Mouse (Mus musculus) lung, adult 2 months (tissue): ENCODE measurements around the gene Sqstm1. TPM values are rescaled to one million over a fixed set of nuclear protein-coding genes. Genes with fewer than 3 reads are reported as not detected.

ENCODE experiments used
- DNase-seq: peaks from one replicate; pipeline ENCODE4 v3.0.0; 2022
- H3K4me1 ChIP-seq: fragments of 200-500 bp; 2 replicates; pipeline ENCODE4 v1.6.1; 2011; ENCODE audit warnings: low read length; ENCODE audit not compliant: control insufficient read depth, insufficient read depth
- H3K4me3 ChIP-seq: fragments of 200-500 bp; replicated peaks from 2 replicates; pipeline ENCODE3; 2011; ENCODE audit warnings: low read depth, mild to moderate bottlenecking, control low read depth, low read length; ENCODE audit errors: extremely low read depth
- CTCF ChIP-seq: fragments of 200-500 bp; IDR thresholded peaks from 2 replicates; pipeline ENCODE4 v1.5.1; 2011; ENCODE audit warnings: mild to moderate bottlenecking, low read length, control low read depth; ENCODE audit not compliant: insufficient read depth
- POLR2A ChIP-seq: fragments of 200-500 bp; IDR thresholded peaks from 2 replicates; pipeline ENCODE4 v1.6.1; 2011; ENCODE audit warnings: low read depth, mild to moderate bottlenecking, control low read depth, low read length, borderline replicate concordance; ENCODE audit errors: extremely low read depth
- WGBS: fragments of 180-500 bp; shearing (Covaris S2); methylation state at CpG from one replicate; pipeline ENCODE4 v1.1.7; 2018; 5-methylcytosine and 5-hydroxymethylcytosine counted together
- polyA plus RNA-seq: library from polyadenylated mRNA; depleted of rRNA; stranded (reverse); fragments of >200 nt; gene quantifications from 2 replicates; pipeline ENCODE4 v1.2.3, GENCODE M21; 2012

Sqstm1 gene
- polyA plus RNA-seq, 1 experiment = 249 TPM

DNA sequence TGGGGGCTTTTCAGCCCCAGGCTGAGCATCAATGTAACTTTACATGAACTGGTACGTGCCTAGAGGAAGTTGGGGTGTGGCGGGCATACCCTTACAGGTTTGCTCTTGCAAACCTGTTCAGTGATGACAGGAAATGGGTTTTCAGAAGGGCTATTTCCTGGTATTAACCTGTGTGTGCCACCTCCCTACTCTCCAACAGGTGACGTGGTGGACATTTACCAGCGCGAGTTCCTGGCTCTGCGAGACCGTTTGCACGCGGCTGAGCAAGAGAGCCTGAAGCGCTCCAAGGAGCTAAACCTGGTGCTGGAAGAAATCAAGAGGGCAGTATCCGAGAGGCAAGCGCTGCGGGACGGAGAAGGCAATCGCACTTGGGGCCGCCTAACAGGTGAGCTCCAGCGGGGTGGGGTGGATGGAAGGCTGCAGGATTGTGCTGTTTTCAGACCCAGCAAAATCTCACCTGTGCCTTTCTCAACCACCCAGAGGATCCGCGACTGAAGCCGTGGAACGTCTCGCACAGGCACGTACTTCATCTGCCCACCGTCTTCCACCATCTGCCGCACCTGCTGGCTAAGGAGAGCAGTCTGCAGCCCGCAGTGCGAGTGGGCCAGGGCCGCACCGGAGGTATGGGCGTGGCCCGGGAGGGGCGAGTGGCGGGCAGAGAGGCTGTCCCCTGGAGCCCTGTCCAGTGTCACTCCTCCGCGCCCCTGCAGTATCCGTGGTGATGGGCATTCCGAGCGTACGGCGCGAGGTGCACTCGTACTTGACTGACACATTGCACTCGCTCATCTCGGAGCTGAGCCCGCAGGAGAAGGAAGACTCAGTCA lies 20.1 kb upstream of the Sqstm1 start:
- peaks cover 31% of the 10 kb centered on the region for H3K4me1 ChIP-seq
- no peak for DNase-seq
- no peak for TF ChIP-seq POLR2A
- TF ChIP-seq CTCF = no peak
- 54% methylated on average over 45 of the region's 45 CpGs for WGBS
- H3K4me3 ChIP-seq = no peak overlapping the region

DNA sequence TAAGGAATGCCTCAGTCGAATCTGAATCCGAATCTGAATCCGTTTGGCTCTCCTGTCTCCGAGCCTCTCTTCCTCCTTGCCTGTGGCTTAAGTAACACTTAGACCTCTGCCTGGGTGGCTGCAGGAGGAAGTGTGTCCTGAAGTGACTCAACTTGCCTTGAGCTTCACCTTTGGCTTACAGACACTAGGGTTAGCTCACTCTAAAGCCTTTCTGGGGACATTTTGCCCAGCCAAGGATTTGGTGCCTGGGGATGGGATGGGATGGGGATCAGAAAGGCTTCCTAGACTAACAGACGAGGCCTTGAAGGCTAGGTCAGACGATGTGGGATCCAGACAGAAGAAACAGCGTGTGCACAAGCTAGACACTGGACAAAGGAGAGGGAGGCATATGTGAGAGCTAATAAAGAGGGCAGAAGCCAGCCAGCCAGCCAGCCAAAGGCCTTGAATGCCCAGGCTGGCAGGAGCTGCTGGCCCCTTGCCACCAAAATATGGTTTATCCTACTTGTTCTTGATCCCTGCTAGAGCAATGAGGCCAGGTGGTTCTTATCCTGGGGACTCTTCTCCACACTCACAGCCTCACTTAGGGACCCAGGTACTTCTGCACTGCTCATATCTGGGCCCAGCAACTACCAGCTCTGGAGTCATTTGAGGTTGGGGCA lies 18.8 kb upstream of the Sqstm1 start:
- 46% methylated on average over 7 of the region's 7 CpGs for WGBS
- no peak for DNase-seq
- Histone ChIP-seq H3K4me1 (peaks cover 31% of the 10 kb centered on the region), H3K4me3 (no peak overlapping the region)
- no peak for TF ChIP-seq CTCF
- TF ChIP-seq POLR2A = no peak

DNA sequence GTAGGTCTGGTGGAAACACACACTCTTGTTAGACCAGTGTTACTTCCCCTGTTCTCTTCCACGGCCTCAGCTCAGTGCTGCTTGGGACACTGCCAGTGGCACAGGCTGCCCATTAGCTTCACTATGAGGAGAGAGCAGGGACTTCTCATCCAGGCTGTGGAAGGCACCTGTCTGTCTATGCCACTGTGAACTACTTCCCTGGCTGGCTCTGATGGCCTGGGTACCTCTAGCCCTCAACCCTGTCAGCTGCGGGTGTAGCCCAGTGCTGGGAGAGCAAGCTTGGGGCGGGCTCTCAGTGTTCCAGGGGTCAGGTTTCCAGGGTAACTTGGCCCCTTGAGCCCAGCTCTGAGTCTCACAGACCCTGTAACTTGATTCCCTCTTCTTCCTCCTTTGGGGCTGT lies 18.1 kb upstream of the Sqstm1 start:
- 50% methylated on average over 3 of the region's 3 CpGs for WGBS
- no peak overlapping the region for H3K4me3 ChIP-seq
- TF ChIP-seq CTCF (no peak), POLR2A (no peak)
- DNase-seq = no peak
- peaks cover 31% of the 10 kb centered on the region for H3K4me1 ChIP-seq

DNA sequence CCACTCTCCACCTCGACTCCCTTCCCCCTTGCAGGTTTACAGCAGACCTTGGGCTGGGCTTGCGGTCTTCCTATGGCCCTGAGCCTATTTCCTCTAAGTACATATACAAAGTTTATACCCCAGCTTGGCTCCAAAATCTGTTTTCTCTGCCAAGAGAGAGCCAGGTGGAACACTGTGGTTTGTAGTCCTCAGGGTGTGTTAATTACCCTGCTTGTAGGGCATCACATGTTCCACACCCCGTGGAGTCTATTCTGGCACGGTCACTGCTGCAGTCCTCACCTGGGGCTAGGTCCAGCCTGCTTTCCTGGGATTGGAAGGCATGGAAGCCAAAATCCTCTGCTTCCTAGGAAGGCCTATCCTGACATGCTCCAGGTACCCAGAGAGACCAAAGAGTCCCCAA lies 17.1 kb upstream of the Sqstm1 start:
- Histone ChIP-seq H3K4me3 (no peak overlapping the region), H3K4me1 (peaks cover 31% of the 10 kb centered on the region)
- WGBS = 51% methylated on average over 4 of the region's 4 CpGs
- TF ChIP-seq CTCF (no peak), POLR2A (no peak)
- no peak for DNase-seq

DNA sequence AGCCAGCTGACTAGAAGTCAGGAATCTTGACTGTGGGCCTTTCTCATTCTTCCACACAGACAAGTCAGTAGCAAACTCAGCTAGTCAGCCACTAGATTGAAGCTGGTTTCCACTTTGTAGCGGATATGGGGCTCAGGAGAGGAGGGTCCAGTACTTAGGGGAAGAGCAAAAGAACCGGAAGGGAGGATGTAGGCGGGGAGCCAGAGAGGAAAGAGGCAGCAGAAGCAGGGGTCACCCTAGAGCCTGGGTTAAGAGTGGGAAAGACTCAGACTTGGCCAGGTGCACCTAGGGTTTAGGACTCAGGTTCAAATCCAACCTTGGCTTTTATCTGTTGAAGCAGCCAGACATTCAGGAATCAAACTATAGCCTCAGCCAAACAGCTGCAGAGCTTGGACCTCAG lies 16.6 kb upstream of the Sqstm1 start:
- WGBS = 30% methylated on average over 3 of the region's 3 CpGs
- TF ChIP-seq POLR2A (no peak), CTCF (no peak)
- Histone ChIP-seq H3K4me3 (no peak overlapping the region), H3K4me1 (peaks cover 31% of the 10 kb centered on the region)
- no peak for DNase-seq

DNA sequence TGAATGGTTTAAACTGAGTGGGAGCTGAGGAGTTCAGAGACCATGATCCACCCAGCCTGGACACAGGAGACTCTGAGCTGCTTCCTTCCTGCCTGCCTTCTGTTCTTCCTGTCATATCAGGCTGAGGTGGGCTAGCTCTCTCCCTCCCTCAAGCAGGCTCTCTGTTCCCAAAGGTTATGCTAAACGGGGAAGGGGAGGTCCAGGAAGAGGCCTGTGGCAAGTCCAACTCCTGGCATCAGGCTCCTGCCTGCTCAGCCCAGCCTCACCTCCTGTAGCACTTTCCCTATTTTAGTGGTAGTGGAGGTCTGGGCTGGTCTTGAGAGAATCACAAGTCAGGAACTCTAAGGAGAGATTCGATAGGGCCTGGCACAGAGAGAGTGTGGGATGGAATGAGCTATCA lies 15.8 kb upstream of the Sqstm1 start:
- 12% methylated on average over 2 of the region's 2 CpGs for WGBS
- TF ChIP-seq POLR2A (no peak), CTCF (no peak)
- Histone ChIP-seq H3K4me1 (peaks cover 31% of the 10 kb centered on the region), H3K4me3 (peak overlapping the region; percentile 74)
- no peak for DNase-seq

DNA sequence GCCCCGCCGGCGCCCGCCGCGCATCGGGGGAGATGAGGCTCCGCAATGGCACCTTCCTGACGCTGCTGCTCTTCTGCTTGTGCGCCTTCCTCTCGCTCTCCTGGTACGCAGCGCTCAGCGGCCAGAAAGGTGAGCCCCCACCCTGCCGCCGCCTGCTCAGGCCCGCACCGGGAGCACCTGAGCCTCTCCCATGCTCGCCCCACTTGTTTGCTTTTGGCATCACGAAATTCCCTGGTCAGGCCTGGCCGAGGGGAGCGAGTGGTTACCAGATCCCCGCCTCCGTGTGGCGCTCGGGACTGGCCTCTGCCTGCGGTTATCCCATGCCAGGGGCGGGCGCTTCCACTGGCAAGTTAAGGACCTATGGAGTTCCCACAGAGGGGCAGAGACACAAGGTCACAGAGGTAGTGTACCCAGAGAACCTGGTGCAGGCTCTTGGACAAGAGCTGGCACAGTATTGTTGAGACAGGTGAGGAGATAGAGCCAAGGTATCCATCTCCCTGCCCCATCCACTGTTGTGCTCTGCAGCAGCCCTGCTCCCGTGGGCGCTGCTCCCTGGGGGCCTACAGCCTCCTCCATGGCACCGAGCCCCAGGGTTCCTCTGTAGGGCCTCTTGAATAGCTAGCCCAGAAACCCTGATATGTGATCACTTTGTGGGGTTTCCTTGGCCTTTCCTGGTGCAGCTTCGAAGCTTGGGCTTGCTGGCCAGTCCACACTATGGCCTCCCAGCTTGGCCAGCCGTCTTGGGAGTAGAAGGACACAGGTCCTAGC lies 15.2 kb upstream of the Sqstm1 start:
- peak; percentile 57 for DNase-seq
- no peak for TF ChIP-seq CTCF
- TF ChIP-seq POLR2A = no peak
- WGBS = 2% methylated on average over 34 of the region's 34 CpGs
- peak overlapping the region; percentile 74 for H3K4me3 ChIP-seq
- H3K4me1 ChIP-seq = peaks cover 27% of the 10 kb centered on the region

DNA sequence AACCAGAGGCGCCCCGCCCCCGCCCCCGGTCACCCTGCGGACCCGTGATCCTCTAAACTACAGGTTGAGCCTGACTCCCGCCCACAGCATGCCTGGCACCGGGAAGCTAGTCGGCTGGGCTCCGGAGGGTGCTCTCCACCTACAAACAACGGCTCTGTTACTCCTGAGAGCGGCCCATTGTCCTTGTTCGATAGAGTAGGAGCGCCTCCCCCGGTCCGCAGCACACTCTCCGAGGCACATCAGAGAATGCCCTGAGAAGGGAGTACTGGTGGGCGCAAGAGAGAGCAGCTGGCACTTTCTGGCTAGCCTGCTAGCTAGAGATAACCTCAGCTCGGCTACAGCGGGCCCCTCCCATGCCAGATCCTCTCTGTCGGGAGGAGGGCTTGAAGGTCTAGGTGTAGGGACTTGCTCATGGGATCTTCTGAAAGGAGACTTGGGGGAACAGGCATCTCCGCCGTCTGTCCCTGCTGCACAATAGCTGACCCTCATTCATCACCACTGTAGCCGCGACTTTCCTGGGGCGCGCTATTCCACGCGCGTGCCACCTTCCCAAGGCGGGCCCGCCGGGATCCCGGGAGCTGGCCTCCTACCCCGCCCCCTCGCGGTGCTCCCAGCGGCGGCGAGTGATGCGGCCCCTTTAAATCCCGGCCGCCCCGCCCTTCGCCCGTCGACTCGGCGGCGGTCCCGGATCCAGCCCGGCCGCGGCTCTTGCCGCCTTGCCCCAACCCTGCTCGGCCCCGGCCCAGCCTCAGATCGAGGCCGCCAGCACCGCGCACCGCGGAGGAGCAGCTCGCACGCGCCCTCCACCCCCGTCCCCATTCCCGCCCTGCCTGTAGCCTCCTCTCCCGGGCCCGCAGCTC lies 14.3 kb upstream of the Sqstm1 start:
- peaks cover 28% of the 10 kb centered on the region for H3K4me1 ChIP-seq
- H3K4me3 ChIP-seq = peak overlapping the region; percentile 74
- TF ChIP-seq POLR2A (peak; percentile 38; the same call in 1 of the 2 replicates), CTCF (no peak)
- under 1% methylated on average over 68 of the region's 70 CpGs for WGBS
- peak; percentile 90 for DNase-seq
